ENCODE assay signal across 9 mouse cellular contexts in the genomic region with DNA sequence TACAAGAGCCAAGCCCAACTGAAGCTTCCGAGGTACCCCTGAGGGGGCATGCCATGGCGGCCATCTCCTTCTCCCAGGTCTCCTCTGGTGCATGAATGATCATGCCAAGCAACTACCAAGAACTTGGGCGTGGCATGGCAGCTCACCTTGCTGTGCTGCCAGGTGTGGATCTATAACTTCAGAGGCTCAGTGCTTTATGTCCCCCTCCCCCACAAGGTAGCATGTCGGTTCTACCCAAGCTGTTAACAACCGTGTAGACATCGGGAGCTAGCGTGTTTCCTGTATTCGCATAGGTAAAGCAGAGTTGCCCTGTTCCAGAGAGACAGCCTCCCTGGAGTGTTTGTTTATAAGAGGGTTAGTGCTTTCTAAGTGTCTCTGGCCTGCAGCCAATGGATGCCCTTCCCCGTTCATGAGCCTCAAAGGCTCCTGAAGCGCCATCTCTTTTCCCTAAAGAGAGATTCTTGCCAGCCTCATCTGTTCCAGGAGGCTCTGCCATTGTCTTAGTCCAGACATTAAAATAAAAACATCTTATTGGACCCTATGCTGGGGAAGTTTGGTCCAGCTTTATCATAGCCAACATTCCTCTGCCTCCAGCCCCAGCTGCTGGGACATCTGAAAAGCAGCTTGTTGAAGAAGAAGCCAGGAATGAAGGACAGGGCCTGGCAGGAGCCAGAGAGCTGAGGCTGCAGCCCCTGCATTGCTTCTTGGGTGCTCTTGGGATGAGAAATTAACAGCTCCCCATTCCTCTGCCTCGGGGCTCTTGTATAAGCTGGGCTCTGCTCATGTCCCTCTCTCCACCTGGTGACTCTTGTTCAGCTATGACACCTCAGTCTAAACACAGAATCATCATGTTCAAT.
DNase-seq lines count a peak whose midpoint lies in the region; ATAC-seq lines count a peak whose summit lies in the region.
"Had no signal": no experiment of that assay in that cellular context is flagged by ENCODE, and none has a peak within 500 bp of the region (broad histone marks: within the 10 kb centered on the region; RNA-seq: fewer than 3 reads in every experiment).

No protein-coding gene starts in this region.

- H3K27me3 ChIP-seq in heart, embryonic 12.5 days (replicated peaks) = peaks cover 17% of the 10 kb centered on the region
- H3K27me3 ChIP-seq in limb, embryonic 15.5 days = no peaks in the 10 kb centered on the region

- peak; percentile 55 for DNase-seq in gastrocnemius, postnatal 25 days
- no peak for DNase-seq in gastrocnemius, postnatal 10 days
- DNase-seq in A20 (ENCODE audit: low read depth, low spot score) = peak; percentile 20
- DNase-seq in embryo, embryonic 11 days = no peak
- no peak for DNase-seq in frontal cortex, postnatal 10 days (ENCODE audit: low spot score in 2 of 2)

- H3K36me3 ChIP-seq in heart, embryonic 12.5 days = no peaks in the 10 kb centered on the region
- no peaks in the 10 kb centered on the region for H3K36me3 ChIP-seq in limb, embryonic 15.5 days

- no peaks in the 10 kb centered on the region for H3K9me3 ChIP-seq in heart, embryonic 12.5 days (replicated peaks)
- no peaks in the 10 kb centered on the region for H3K9me3 ChIP-seq in limb, embryonic 15.5 days

- 0 out of 2 replicates have a peak overlapping the region, but pooled peaks have one; percentile 13 for H3K27ac ChIP-seq in heart, embryonic 12.5 days (ENCODE audit: poor library complexity, severe bottlenecking)
- H3K27ac ChIP-seq in limb, embryonic 15.5 days = peak overlapping the region; percentile 34
- H3K27ac ChIP-seq: macrophage had no signal

- WGBS in heart, embryonic 12.5 days = 52% methylated on average over 11 of the region's 11 CpGs
- 54% methylated on average over 11 of the region's 11 CpGs for WGBS in limb, embryonic 15.5 days

- no peak overlapping the region for H3K4me3 ChIP-seq in heart, embryonic 12.5 days
- H3K4me3 ChIP-seq in limb, embryonic 15.5 days = no peak overlapping the region

- ATAC-seq in heart, embryonic 12.5 days (ENCODE audit: insufficient number of reproducible peaks, low FRiP score) = no peak
- ATAC-seq in limb, embryonic 15.5 days (ENCODE audit: insufficient number of reproducible peaks, low FRiP score, low TSS enrichment, low read depth) = no peak
- ATAC-seq in erythroid progenitor cell, adult 5-6 weeks (replicated peaks; ENCODE audit: low FRiP score, poor library complexity, severe bottlenecking) = no peak

- H3K4me1 ChIP-seq in heart, embryonic 12.5 days (replicated peaks) = peaks cover 43% of the 10 kb centered on the region
- peaks cover 46% of the 10 kb centered on the region for H3K4me1 ChIP-seq in limb, embryonic 15.5 days

- H3K9ac ChIP-seq in heart, embryonic 12.5 days = no peak overlapping the region
- no peak overlapping the region for H3K9ac ChIP-seq in limb, embryonic 15.5 days

- H3K4me2 ChIP-seq in heart, embryonic 12.5 days = no peak overlapping the region
- H3K4me2 ChIP-seq in limb, embryonic 15.5 days = no peak overlapping the region

Comparison
In these comparisons a context has a peak if more than half of its experiments do, and no peak if none do; other contexts are left out.
1. DNase-seq: peak in gastrocnemius, postnatal 25 days (single experiment) and A20 (single experiment); none in gastrocnemius, postnatal 10 days (single experiment), embryo, embryonic 11 days (single experiment) and frontal cortex, postnatal 10 days (0 of 2).